Mouse (Mus musculus) lung, postnatal 25 days (tissue): ENCODE measurements around the gene Dhps.
A peak's percentile ranks its signal among the peaks of the same experiment; 100 is the strongest.

Source experiments
- DNase-seq: peaks from one replicate; pipeline ENCODE4 v3.0.0; 2022; ENCODE audit warnings: low spot score

The Dhps gene

GRCm38 (mm10) chr8:85071514-85072281 lies at the start of gene Dhps:
TSS of gene Dhps (plus strand) at chr8:85071757.
- DNase-seq: peak; percentile 94

GRCm38 (mm10) chr8:85023846-85024245 lies 47.7 kb upstream of the Dhps start:
- no peak for DNase-seq

- peak; percentile 94 for DNase-seq
These were observed 46.2 kb upstream of the Dhps start, which contains the start of gene Asna1 for GRCm38 (mm10) chr8:85025098-85025932. TSS of gene Asna1 (minus strand) at chr8:85025281.

- DNase-seq: peak; percentile 99
These were observed 44.7 kb upstream of the Dhps start, which contains the start of gene Trir for GRCm38 (mm10) chr8:85026670-85027515. TSS of gene Trir (plus strand) at chr8:85026823.

GRCm38 (mm10) chr8:85027516-85027855 lies 44.1 kb upstream of the Dhps start:
- no peak for DNase-seq

- DNase-seq: no peak
These were observed 43.6 kb upstream of the Dhps start for GRCm38 (mm10) chr8:85027922-85028321.

GRCm38 (mm10) chr8:85029271-85029670 lies 42.3 kb upstream of the Dhps start:
- DNase-seq: no peak

- DNase-seq: no peak
These were observed 38.8 kb upstream of the Dhps start for GRCm38 (mm10) chr8:85032622-85033311.

GRCm38 (mm10) chr8:85033867-85034266 lies 37.7 kb upstream of the Dhps start:
- DNase-seq: peak; percentile 35

- peak; percentile 80 for DNase-seq
These were observed 36.8 kb upstream of the Dhps start for GRCm38 (mm10) chr8:85034764-85035163.

GRCm38 (mm10) chr8:85035165-85035727 lies 36.3 kb upstream of the Dhps start:
- no peak for DNase-seq

GRCm38 (mm10) chr8:85035728-85036310 lies 35.7 kb upstream of the Dhps start:
- DNase-seq: no peak

- no peak for DNase-seq
These were observed 35.2 kb upstream of the Dhps start for GRCm38 (mm10) chr8:85036381-85036717.

GRCm38 (mm10) chr8:85036718-85037365 lies 34.7 kb upstream of the Dhps start, which contains the start of gene Tnpo2:
TSS of gene Tnpo2 (plus strand) at chr8:85036915.
- peak; percentile 97 for DNase-seq

GRCm38 (mm10) chr8:85037366-85037680 lies 34.2 kb upstream of the Dhps start:
- no peak for DNase-seq

- peak; percentile 26 for DNase-seq
These were observed 33.7 kb upstream of the Dhps start for GRCm38 (mm10) chr8:85037681-85038531.

GRCm38 (mm10) chr8:85043619-85044018 lies 27.9 kb upstream of the Dhps start:
- DNase-seq: no peak

- DNase-seq: no peak
These were observed 14.2 kb upstream of the Dhps start for GRCm38 (mm10) chr8:85057367-85057766.

- peak; percentile 92 for DNase-seq
These were observed 11.5 kb upstream of the Dhps start, which contains the start of gene Fbxw9 for GRCm38 (mm10) chr8:85059879-85060616. TSS of gene Fbxw9 (plus strand) at chr8:85060055.
